Mouse (Mus musculus): ENCODE measurements at regions not wholly inside any gene's neighbourhood (a gene's known extent, or its start where the extent isn't known, plus 50 kb on each side); places are given as distances from the start of the nearest gene placed in this dataset.

GRCm38 (mm10) chr12:117451441-117451840 is 64.8 kb upstream of the Rapgef5 start:
- no peak for TF ChIP-seq CTCF (IDR thresholded peaks at IDR 0.05; ENCODE audit: low read depth, low read length)
- no peak for TF ChIP-seq POLR2A (IDR thresholded peaks at IDR 0.05; ENCODE audit: extremely low read depth, insufficient read depth, low read length)
